Mouse (Mus musculus): ENCODE results near the gene Rtcb.

Rtcb gene

GRCm38 (mm10) chr10:85957464-85957950, at the start of gene Rtcb:
TSS of gene Rtcb (minus strand) at chr10:85957823.
- peak; percentile 81 to 97 for DNase-seq (ENCODE audit: low spot score in 2 of 2)

- no peak for DNase-seq (ENCODE audit: low spot score in 2 of 2)
Measured at GRCm38 (mm10) chr10:86006455-86006854, 48.8 kb upstream of the Rtcb start.

GRCm38 (mm10) chr10:86000447-86000846, 42.8 kb upstream of the Rtcb start:
- no peak for DNase-seq (ENCODE audit: low spot score in 2 of 2)

GRCm38 (mm10) chr10:85994543-85995104, 37.0 kb upstream of the Rtcb start:
- no peak for DNase-seq (ENCODE audit: low spot score in 2 of 2)

- DNase-seq (ENCODE audit: low spot score in 2 of 2) = no peak
Measured at GRCm38 (mm10) chr10:85993836-85994235, 36.2 kb upstream of the Rtcb start.

GRCm38 (mm10) chr10:85992412-85992811, 34.8 kb upstream of the Rtcb start:
- no peak for DNase-seq (ENCODE audit: low spot score in 2 of 2)

- DNase-seq (ENCODE audit: low spot score in 2 of 2) = no peak
Measured at GRCm38 (mm10) chr10:85989412-85990115, 31.9 kb upstream of the Rtcb start.

GRCm38 (mm10) chr10:85972915-85973314, 15.3 kb upstream of the Rtcb start:
- peak; percentile 13 to 39 for DNase-seq (ENCODE audit: low spot score in 2 of 2)

GRCm38 (mm10) chr10:85971826-85972225, 14.2 kb upstream of the Rtcb start:
- DNase-seq (ENCODE audit: low spot score in 2 of 2) = no peak

- no peak for DNase-seq (ENCODE audit: low spot score in 2 of 2)
Measured at GRCm38 (mm10) chr10:85969894-85970620, 12.4 kb upstream of the Rtcb start.

GRCm38 (mm10) chr10:85968731-85969130, 11.1 kb upstream of the Rtcb start:
- no peak for DNase-seq (ENCODE audit: low spot score in 2 of 2)

GRCm38 (mm10) chr10:85968157-85968634, 10.6 kb upstream of the Rtcb start:
- DNase-seq (ENCODE audit: low spot score in 2 of 2) = peak; percentile 33 to 90

- no peak for DNase-seq (ENCODE audit: low spot score in 2 of 2)
Measured at GRCm38 (mm10) chr10:85967411-85968156, 10.0 kb upstream of the Rtcb start.

GRCm38 (mm10) chr10:85966476-85966875, 8.9 kb upstream of the Rtcb start:
- no peak for DNase-seq (ENCODE audit: low spot score in 2 of 2)

GRCm38 (mm10) chr10:85964316-85964715, 6.7 kb upstream of the Rtcb start:
- no peak for DNase-seq (ENCODE audit: low spot score in 2 of 2)

GRCm38 (mm10) chr10:85962897-85963296, 5.3 kb upstream of the Rtcb start:
- DNase-seq (ENCODE audit: low spot score in 2 of 2) = no peak

- DNase-seq (ENCODE audit: low spot score in 2 of 2) = peak in 1 of 2 experiments; percentile 5
Measured at GRCm38 (mm10) chr10:85956871-85957419, 678 bp downstream of the Rtcb start.

GRCm38 (mm10) chr10:85954429-85954828, 3.2 kb downstream of the Rtcb start:
- no peak for DNase-seq (ENCODE audit: low spot score in 2 of 2)

GRCm38 (mm10) chr10:85953401-85953800, 4.2 kb downstream of the Rtcb start:
- DNase-seq (ENCODE audit: low spot score in 2 of 2) = no peak

GRCm38 (mm10) chr10:85951765-85952443, 5.7 kb downstream of the Rtcb start:
- DNase-seq (ENCODE audit: low spot score in 2 of 2) = no peak

Measured in left cerebral cortex, adult 9 months (tissue).